Comparison of ENCODE assay signal across 27 mouse cellular contexts in genomic region chr19:42833126-42833525, GRCm38 (mm10).
"Had no signal": no experiment of that assay in that cellular context is flagged by ENCODE, and none has a peak within 500 bp of the region (broad histone marks: within the 10 kb centered on the region; RNA-seq: fewer than 3 reads in every experiment).

No protein-coding gene starts in this region.

- H3K9ac ChIP-seq: embryonic facial prominence, embryonic 12.5 days; embryonic facial prominence, embryonic 13.5 days; embryonic facial prominence, embryonic 15.5 days; forebrain, embryonic 12.5 days; forebrain, embryonic 13.5 days; forebrain, embryonic 15.5 days; forebrain, postnatal 0 days had no signal

- H3K4me3 ChIP-seq: embryonic facial prominence, embryonic 10.5 days; embryonic facial prominence, embryonic 12.5 days; embryonic facial prominence, embryonic 13.5 days; embryonic facial prominence, embryonic 15.5 days; erythroblast, embryonic 14.5 days; forebrain, embryonic 10.5 days; forebrain, embryonic 12.5 days; forebrain, embryonic 13.5 days; forebrain, embryonic 15.5 days; gastrocnemius, adult 2 months; heart, adult 2 months; heart, embryonic 10.5 days had no signal

- H3K4me2 ChIP-seq: embryonic facial prominence, embryonic 12.5 days; embryonic facial prominence, embryonic 13.5 days; embryonic facial prominence, embryonic 15.5 days; forebrain, embryonic 12.5 days; forebrain, embryonic 13.5 days; forebrain, embryonic 15.5 days had no signal

- H3K36me3 ChIP-seq: embryonic facial prominence, embryonic 10.5 days; embryonic facial prominence, embryonic 12.5 days; embryonic facial prominence, embryonic 15.5 days; forebrain, embryonic 10.5 days; forebrain, embryonic 12.5 days; forebrain, embryonic 15.5 days; heart, embryonic 10.5 days had no signal

- H3K27ac ChIP-seq: embryonic facial prominence, embryonic 10.5 days; embryonic facial prominence, embryonic 12.5 days; embryonic facial prominence, embryonic 13.5 days; embryonic facial prominence, embryonic 15.5 days; forebrain, embryonic 10.5 days; forebrain, embryonic 12.5 days; forebrain, embryonic 13.5 days; forebrain, embryonic 15.5 days; gastrocnemius, adult 2 months; heart, adult 2 months; heart, embryonic 10.5 days had no signal

- H3K9me3 ChIP-seq: embryonic facial prominence, embryonic 10.5 days; embryonic facial prominence, embryonic 12.5 days; embryonic facial prominence, embryonic 13.5 days; embryonic facial prominence, embryonic 15.5 days; forebrain, embryonic 10.5 days; forebrain, embryonic 12.5 days; forebrain, embryonic 13.5 days; forebrain, embryonic 15.5 days; heart, embryonic 10.5 days had no signal

- H3K27me3 ChIP-seq: embryonic facial prominence, embryonic 12.5 days; embryonic facial prominence, embryonic 13.5 days; embryonic facial prominence, embryonic 15.5 days; forebrain, embryonic 12.5 days; forebrain, embryonic 13.5 days; forebrain, embryonic 15.5 days had no signal

- DNase-seq: cerebellum, adult 9-10 months; cerebellum, adult 9-11 months; cerebellum, postnatal 10 days; cerebellum, postnatal 14 days; cerebellum, postnatal 25 days; cerebellum, postnatal 36 days; embryo, embryonic 11 days; forebrain, postnatal 0 days; gastrocnemius, adult 2 months; gastrocnemius, postnatal 10 days; gastrocnemius, postnatal 14 days; gastrocnemius, postnatal 25 days; gastrocnemius, postnatal 36 days; heart, adult 18-20 months; heart, adult 2 months had no signal

- ATAC-seq: forebrain, embryonic 13.5 days; forebrain, embryonic 14.5 days; forebrain, embryonic 15.5 days; forebrain, embryonic 16.5 days; forebrain, postnatal 0 days had no signal

- H3K4me1 ChIP-seq: embryonic facial prominence, embryonic 10.5 days; embryonic facial prominence, embryonic 12.5 days; embryonic facial prominence, embryonic 15.5 days; forebrain, embryonic 10.5 days; forebrain, embryonic 12.5 days; forebrain, embryonic 13.5 days; forebrain, embryonic 15.5 days had no signal
